Mouse (Mus musculus): ENCODE measurements around the gene Gm49373.

DNA sequence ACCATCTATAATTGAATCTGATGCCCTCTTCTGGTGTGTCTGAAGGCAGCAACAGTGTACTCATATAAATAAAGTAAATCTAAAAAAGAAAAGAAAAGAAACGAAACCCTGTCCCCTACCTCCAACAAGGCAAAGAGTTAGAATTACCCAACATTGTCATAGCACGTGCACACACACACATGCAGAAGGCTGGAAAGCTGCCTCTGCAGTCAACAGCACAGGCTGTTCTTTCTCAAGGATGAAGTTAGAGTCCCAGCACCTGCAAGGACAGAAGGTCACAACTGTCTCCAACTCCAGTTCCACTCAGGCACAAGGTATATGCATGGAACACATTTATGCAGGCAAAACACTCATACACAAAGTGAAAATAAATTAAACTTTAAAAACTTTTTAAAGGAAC lies 29.2 kb upstream of the Gm49373 start:
- TF ChIP-seq POLR2A (IDR thresholded peaks at IDR 0.05; ENCODE audit: low read depth, low read length) (no peak), E2F4 (IDR thresholded peaks at IDR 0.05; ENCODE audit: insufficient replicate concordance, low read depth, low read length) (no peak), CTCF (conservative IDR thresholded peaks at IDR 0.05 in 1 of 2, IDR thresholded peaks at IDR 0.05 in 1 of 2; ENCODE audit: low read depth in 2 of 2, low read length in 2 of 2) (no peak), EP300 (IDR thresholded peaks at IDR 0.05; ENCODE audit: low read length) (no peak), KAT2A (IDR thresholded peaks at IDR 0.05; ENCODE audit: insufficient replicate concordance, low read length) (no peak), ELF1 (IDR thresholded peaks at IDR 0.05; ENCODE audit: low read depth, low read length) (no peak), ETS1 (conservative IDR thresholded peaks at IDR 0.05; ENCODE audit: low read depth, low read length) (no peak)

All from CH12.LX (cell line).